Mouse (Mus musculus) stomach, embryonic 14.5 days (tissue): Measurements from ENCODE around the gene Ifitm6. TPM values are rescaled to one million over a fixed set of nuclear protein-coding genes. Genes with fewer than 3 reads are reported as not detected.
"Not testable (repeated sequence)": the region's sequence is repeated elsewhere in the genome, so short reads cannot be mapped to it uniquely, and the experiment has no call there.

Experiments
- ATAC-seq: fragments of 200-750 bp; cut with Nextera tagmentation; 2 replicates; pipeline ENCODE4 v1.8.0; 2017; ENCODE audit warnings: low read depth, moderate TSS enrichment; ENCODE audit not compliant: insufficient number of reproducible peaks, insufficient read depth, low FRiP score
- H3K27ac ChIP-seq: fragments of 300-500 bp; sonication (generic); 2 replicates; pipeline ENCODE4 v1.5.1; 2014; ENCODE audit warnings: mild to moderate bottlenecking, low read length, moderate library complexity, mixed read lengths
- H3K27me3 ChIP-seq: fragments of 300-500 bp; sonication (generic); 2 replicates; pipeline ENCODE4 v1.6.1; 2014; ENCODE audit warnings: low read length, control low read depth, mixed read lengths; ENCODE audit not compliant: control insufficient read depth, insufficient read depth
- H3K36me3 ChIP-seq: fragments of 300-500 bp; sonication (generic); 2 replicates; pipeline ENCODE4 v1.6.1; 2014; ENCODE audit warnings: mild to moderate bottlenecking, control low read depth, low read length, moderate library complexity, mixed read lengths; ENCODE audit not compliant: control insufficient read depth, insufficient read depth
- H3K4me1 ChIP-seq: fragments of 300-500 bp; sonication (generic); 2 replicates; pipeline ENCODE4 v1.6.1; 2014; ENCODE audit warnings: low read length, control low read depth, mixed read lengths; ENCODE audit not compliant: control insufficient read depth, insufficient read depth
- H3K4me2 ChIP-seq: fragments of 300-500 bp; sonication (generic); replicated peaks from 2 replicates; pipeline ENCODE4 v1.6.1; 2014; ENCODE audit warnings: low read depth, low read length, control low read depth
- H3K4me3 ChIP-seq: fragments of 300-500 bp; sonication (generic); 2 replicates; pipeline ENCODE4 v1.5.1; 2014; ENCODE audit warnings: low read depth, low read length, control low read depth
- H3K9ac ChIP-seq: fragments of 300-500 bp; sonication (generic); replicated peaks from 2 replicates; pipeline ENCODE4 v1.6.1; 2014; ENCODE audit warnings: low read depth, mild to moderate bottlenecking, control low read depth, low read length, moderate library complexity, mixed read lengths
- H3K9me3 ChIP-seq: fragments of 300-500 bp; sonication (generic); 2 replicates; pipeline ENCODE4 v1.6.1; 2016; ENCODE audit warnings: low read depth, low read length, control low read depth; ENCODE audit not compliant: control insufficient read depth
- WGBS: fragments of 180-500 bp; shearing (Covaris S2); extraction: QIAGEN DNeasy Blood & Tissue Kit; methylation state at CpG from one replicate; pipeline ENCODE4 v1.1.7; 2014; 5-methylcytosine and 5-hydroxymethylcytosine counted together
- polyA plus RNA-seq: library from polyadenylated mRNA; unstranded; fragments of >200 nt; fragmentation: Nextera tagmentation; extraction: Ambion mirVana; gene quantifications from 2 replicates; pipeline ENCODE4 v1.2.1, GENCODE M21; 2014

Gene Ifitm6
- polyA plus RNA-seq, 1 experiment from 2014 or later: not detected

- not testable (repeated sequence) for H3K4me2 ChIP-seq, H3K4me3 ChIP-seq, H3K9ac ChIP-seq, H3K27me3 ChIP-seq, H3K9me3 ChIP-seq, ATAC-seq, H3K36me3 ChIP-seq, H3K27ac ChIP-seq
- peaks cover 18% of the 10 kb centered on the region for H3K4me1 ChIP-seq
- 83% methylated on average over 9 of the region's 9 CpGs for WGBS
These were observed 41.0 kb downstream of the Ifitm6 start for GRCm38 (mm10) chr7:140976720-140977119.

GRCm38 (mm10) chr7:140975465-140975864 is 42.3 kb downstream of the Ifitm6 start:
- Histone ChIP-seq H3K4me2 (no peak overlapping the region), H3K9ac (no peak overlapping the region), H3K9me3 (no peaks in the 10 kb centered on the region), H3K36me3 (no peaks in the 10 kb centered on the region), H3K27ac (peak overlapping the region; percentile 55; the same call in 1 of the 2 replicates), H3K27me3 (no peaks in the 10 kb centered on the region), H3K4me3 (no peak overlapping the region), H3K4me1 (peaks cover 29% of the 10 kb centered on the region)
- WGBS: 38% methylated on average over 3 of the region's 3 CpGs
- no peak for ATAC-seq

GRCm38 (mm10) chr7:140974940-140975339 is 42.8 kb downstream of the Ifitm6 start:
- H3K27ac ChIP-seq: peak overlapping the region; percentile 55; the same call in 1 of the 2 replicates

GRCm38 (mm10) chr7:140973396-140974165 is 44.1 kb downstream of the Ifitm6 start:
- Histone ChIP-seq H3K36me3 (no peaks in the 10 kb centered on the region), H3K27me3 (no peaks in the 10 kb centered on the region), H3K4me1 (peaks cover 43% of the 10 kb centered on the region), H3K4me2 (no peak overlapping the region), H3K27ac (peak overlapping the region; percentile 66), H3K9ac (no peak overlapping the region), H3K4me3 (no peak overlapping the region), H3K9me3 (no peaks in the 10 kb centered on the region)
- ATAC-seq: no peak
- 39% methylated on average over 14 of the region's 14 CpGs for WGBS

More at GRCm38 (mm10) chr7:140974940-140975339, 42.8 kb downstream of the Ifitm6 start:
- Histone ChIP-seq H3K4me3 (no peak overlapping the region), H3K36me3 (no peaks in the 10 kb centered on the region), H3K27me3 (no peaks in the 10 kb centered on the region), H3K4me2 (no peak overlapping the region), H3K9me3 (no peaks in the 10 kb centered on the region), H3K9ac (0 out of 2 replicates have a peak overlapping the region, but pooled peaks have one; percentile 4), H3K4me1 (peaks cover 34% of the 10 kb centered on the region)
- ATAC-seq: no peak
- WGBS: 14% methylated on average over 9 of the region's 9 CpGs

DNA sequence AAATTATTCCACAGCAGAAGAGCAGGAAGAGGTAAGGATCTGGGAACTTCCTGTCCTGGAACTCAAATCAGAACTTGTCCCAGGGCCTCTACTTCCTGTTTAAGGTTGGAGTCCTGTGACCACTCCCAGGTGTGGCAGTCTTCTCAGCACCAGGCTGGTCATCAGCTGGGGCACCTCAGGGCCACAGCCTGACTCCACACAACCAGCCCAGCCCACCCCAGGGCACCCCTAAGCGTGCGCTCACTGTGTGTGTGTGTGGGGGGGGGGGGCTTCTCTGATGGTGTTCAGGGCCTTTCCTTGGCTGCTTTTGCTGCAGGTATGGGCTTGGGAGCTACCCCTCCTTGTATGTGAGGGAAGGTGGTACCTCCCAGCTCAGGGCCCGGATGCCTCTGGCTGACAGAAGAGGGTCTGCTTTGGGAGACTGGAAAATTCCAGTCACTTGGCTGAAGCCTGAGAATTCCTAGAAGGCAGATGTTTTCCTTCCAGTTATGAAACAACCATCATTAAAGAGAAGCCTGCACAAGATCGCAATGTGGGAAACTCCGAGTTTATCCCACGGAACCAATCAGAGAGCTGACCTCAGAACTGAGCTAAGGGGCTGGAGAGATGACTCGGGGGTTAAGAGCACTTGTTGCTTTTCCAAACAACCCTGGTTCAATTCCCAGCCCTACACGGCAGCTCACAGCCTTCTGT is 46.1 kb downstream of the Ifitm6 start:
- ATAC-seq: peak; percentile 64
- Histone ChIP-seq H3K9ac (no peak overlapping the region), H3K4me2 (peak overlapping the region; percentile 18; the same call in 1 of the 2 replicates), H3K4me1 (peaks cover 50% of the 10 kb centered on the region), H3K27ac (peak overlapping the region; percentile 94), H3K4me3 (no peak overlapping the region), H3K27me3 (no peaks in the 10 kb centered on the region), H3K9me3 (no peaks in the 10 kb centered on the region), H3K36me3 (no peaks in the 10 kb centered on the region)
- WGBS: 34% methylated on average over 8 of the region's 8 CpGs

GRCm38 (mm10) chr7:140970931-140971330 is 46.8 kb downstream of the Ifitm6 start:
- Histone ChIP-seq H3K9ac (no peak overlapping the region), H3K4me3 (no peak overlapping the region), H3K4me2 (0 out of 2 replicates have a peak overlapping the region, but pooled peaks have one; percentile 18), H3K9me3 (no peaks in the 10 kb centered on the region), H3K27ac (peak overlapping the region; percentile 94), H3K27me3 (no peaks in the 10 kb centered on the region), H3K36me3 (no peaks in the 10 kb centered on the region), H3K4me1 (peaks cover 50% of the 10 kb centered on the region)
- WGBS: 18% methylated on average over 7 of the region's 7 CpGs
- peak; percentile 8; the same call in 1 of the 2 replicates for ATAC-seq

DNA sequence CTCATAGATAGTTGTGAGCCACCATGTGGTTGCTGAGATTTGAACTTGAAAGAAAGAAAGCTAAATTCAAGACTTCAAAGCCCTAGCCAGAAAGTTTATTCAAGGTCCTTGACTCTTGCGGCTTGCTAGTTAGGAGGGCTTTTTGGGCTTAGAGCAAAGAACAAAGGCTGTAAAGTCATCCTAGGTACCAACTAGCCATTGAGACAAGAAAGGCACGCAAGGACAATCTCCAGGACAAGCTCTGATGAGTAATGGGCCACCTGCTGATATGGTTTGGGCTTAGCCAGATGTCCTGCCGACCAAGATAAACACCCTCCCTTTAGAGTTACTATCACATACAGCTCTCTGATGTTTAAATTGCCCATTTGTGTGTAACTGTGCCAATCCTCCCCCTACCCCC is 49.0 kb downstream of the Ifitm6 start:
- ATAC-seq, H3K9ac ChIP-seq, H3K27me3 ChIP-seq, H3K36me3 ChIP-seq, H3K9me3 ChIP-seq: not testable (repeated sequence)
- H3K4me1 ChIP-seq: peaks cover 40% of the 10 kb centered on the region
- peak overlapping the region; percentile 84; the same call in 1 of the 2 replicates for H3K27ac ChIP-seq
- H3K4me3 ChIP-seq: peak overlapping the region; percentile 26; the same call in 1 of the 2 replicates
- WGBS: 16% methylated on average over 3 of the region's 3 CpGs
- H3K4me2 ChIP-seq: peak overlapping the region; percentile 57

- Histone ChIP-seq H3K4me2 (peak overlapping the region; percentile 57), H3K9me3 (no peaks in the 10 kb centered on the region), H3K4me1 (peaks cover 34% of the 10 kb centered on the region), H3K36me3 (no peaks in the 10 kb centered on the region), H3K9ac (no peak overlapping the region; the same call in 1 of the 2 replicates), H3K27ac (peak overlapping the region; percentile 84), H3K27me3 (no peaks in the 10 kb centered on the region), H3K4me3 (peak overlapping the region; percentile 26)
- 4% methylated on average over 14 of the region's 14 CpGs for WGBS
- ATAC-seq: peak; percentile 66
These were observed 49.7 kb downstream of the Ifitm6 start for GRCm38 (mm10) chr7:140967862-140968591.
